Mouse (Mus musculus) heart, embryonic 13.5 days (tissue): ENCODE measurements around the gene Stard13. TPM values are rescaled to one million over a fixed set of nuclear protein-coding genes. Genes with fewer than 3 reads are reported as not detected.

ENCODE experiments used
- ATAC-seq: fragments of 200-750 bp; cut with Nextera tagmentation; 2 replicates; pipeline ENCODE4 v1.8.0; 2017; ENCODE audit warnings: moderate TSS enrichment; ENCODE audit not compliant: insufficient number of reproducible peaks, low FRiP score, low TSS enrichment; ENCODE audit errors: extremely low read depth
- H3K27ac ChIP-seq: fragments of 300-500 bp; sonication (generic); replicated peaks from 2 replicates; pipeline ENCODE4 v1.5.1; 2015; ENCODE audit warnings: moderate library complexity, mild to moderate bottlenecking, inconsistent platforms
- H3K27me3 ChIP-seq: fragments of 300-500 bp; sonication (generic); replicated peaks from 2 replicates; pipeline ENCODE4 v1.6.1; 2015; ENCODE audit warnings: mild to moderate bottlenecking, inconsistent platforms
- H3K36me3 ChIP-seq: fragments of 300-500 bp; sonication (generic); 2 replicates; pipeline ENCODE4 v1.6.1; 2015; ENCODE audit warnings: mild to moderate bottlenecking, inconsistent platforms
- H3K4me1 ChIP-seq: fragments of 300-500 bp; sonication (generic); 2 replicates; pipeline ENCODE4 v1.6.1; 2015; ENCODE audit warnings: inconsistent platforms
- H3K4me2 ChIP-seq: fragments of 300-500 bp; sonication (generic); 2 replicates; pipeline ENCODE4 v1.6.1; 2015; ENCODE audit warnings: inconsistent platforms, mild to moderate bottlenecking, moderate library complexity
- H3K4me3 ChIP-seq: fragments of 300-500 bp; sonication (generic); 2 replicates; pipeline ENCODE4 v1.5.1; 2015; ENCODE audit warnings: moderate library complexity, mild to moderate bottlenecking, inconsistent platforms
- H3K9ac ChIP-seq: fragments of 300-500 bp; sonication (generic); 2 replicates; pipeline ENCODE4 v1.6.1; 2015; ENCODE audit warnings: inconsistent platforms, mild to moderate bottlenecking, moderate library complexity
- H3K9me3 ChIP-seq: fragments of 300-500 bp; sonication (generic); 2 replicates; pipeline ENCODE4 v1.6.1; 2016; ENCODE audit warnings: inconsistent platforms
- WGBS: fragments of 180-500 bp; shearing (Covaris S2); methylation state at CpG from one replicate; pipeline ENCODE4 v1.1.7; 2015; ENCODE audit warnings: mixed read lengths; 5-methylcytosine and 5-hydroxymethylcytosine counted together
- polyA plus RNA-seq: library from polyadenylated mRNA; unstranded; fragments of >200 nt; fragmentation: Nextera tagmentation; extraction: Ambion mirVana; gene quantifications from 2 replicates; pipeline ENCODE4 v1.2.1, GENCODE M21; 2015

The Stard13 gene
- polyA plus RNA-seq, 1 experiment from 2014 or later = 4.7 TPM

GRCm38 (mm10) chr5:151135965-151136364 is 97.7 kb downstream of the Stard13 start:
- H3K36me3 ChIP-seq = no peaks in the 10 kb centered on the region
- H3K4me1 ChIP-seq = peaks cover 33% of the 10 kb centered on the region
- H3K4me3 ChIP-seq = no peak overlapping the region
- H3K9me3 ChIP-seq = no peaks in the 10 kb centered on the region
- no peak for ATAC-seq
- peak overlapping the region; percentile 61 for H3K27ac ChIP-seq
- no peak overlapping the region for H3K4me2 ChIP-seq
- H3K27me3 ChIP-seq = no peaks in the 10 kb centered on the region
- 22% methylated on average over 6 of the region's 6 CpGs for WGBS
- H3K9ac ChIP-seq = no peak overlapping the region

- whole genome bisulfite sequencing = 44% methylated on average over 8 of the region's 8 CpGs
- H3K4me1 ChIP-seq = peaks cover 36% of the 10 kb centered on the region
- H3K27ac ChIP-seq = peak overlapping the region; percentile 57
- no peak overlapping the region for H3K9ac ChIP-seq
- H3K9me3 ChIP-seq = no peaks in the 10 kb centered on the region
- H3K36me3 ChIP-seq = no peaks in the 10 kb centered on the region
- no peak overlapping the region; the same call in 1 of the 2 replicates for H3K4me2 ChIP-seq
- no peaks in the 10 kb centered on the region for H3K27me3 ChIP-seq
- no peak overlapping the region for H3K4me3 ChIP-seq
- no peak for ATAC-seq
Measured at GRCm38 (mm10) chr5:151135078-151135826, 98.4 kb downstream of the Stard13 start.

- ATAC-seq = no peak
- Histone ChIP-seq H3K27me3 (no peaks in the 10 kb centered on the region), H3K9me3 (no peaks in the 10 kb centered on the region), H3K36me3 (no peaks in the 10 kb centered on the region), H3K4me2 (no peak overlapping the region), H3K27ac (no peak overlapping the region), H3K9ac (no peak overlapping the region), H3K4me1 (peaks cover 36% of the 10 kb centered on the region), H3K4me3 (no peak overlapping the region)
- 92% methylated on average over 4 of the region's 4 CpGs for WGBS
Measured at GRCm38 (mm10) chr5:151134202-151134601, 99.4 kb downstream of the Stard13 start.

DNA sequence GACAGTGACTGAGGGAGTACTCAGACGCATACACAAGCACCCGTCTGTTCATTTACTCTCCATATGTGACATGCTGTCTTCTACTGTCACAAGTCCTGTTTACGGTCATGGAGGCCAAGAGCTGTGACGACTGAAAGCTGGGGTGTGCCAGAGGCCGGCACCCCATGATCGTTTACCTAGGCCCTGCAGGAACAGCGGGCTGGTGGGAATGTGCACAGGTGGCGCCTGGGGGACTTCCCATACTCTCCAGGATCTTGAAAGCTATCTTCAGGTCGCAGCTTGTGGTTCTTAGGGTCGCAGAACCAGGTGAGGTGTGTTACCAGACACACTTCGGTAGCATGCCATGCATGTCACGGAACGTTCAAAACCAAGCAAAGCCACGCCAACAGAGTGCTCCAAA is 99.9 kb downstream of the Stard13 start:
- WGBS = 88% methylated on average over 14 of the region's 14 CpGs
- no peak for ATAC-seq
- H3K4me1 ChIP-seq = peaks cover 36% of the 10 kb centered on the region
- H3K36me3 ChIP-seq = no peaks in the 10 kb centered on the region
- no peaks in the 10 kb centered on the region for H3K27me3 ChIP-seq
- no peak overlapping the region for H3K27ac ChIP-seq
- no peaks in the 10 kb centered on the region for H3K9me3 ChIP-seq
- no peak overlapping the region for H3K4me2 ChIP-seq
- no peak overlapping the region for H3K9ac ChIP-seq
- H3K4me3 ChIP-seq = no peak overlapping the region

- Histone ChIP-seq H3K9ac (no peak overlapping the region), H3K9me3 (no peaks in the 10 kb centered on the region), H3K4me2 (no peak overlapping the region), H3K4me1 (peaks cover 16% of the 10 kb centered on the region), H3K36me3 (no peaks in the 10 kb centered on the region), H3K27ac (no peak overlapping the region), H3K27me3 (no peaks in the 10 kb centered on the region), H3K4me3 (no peak overlapping the region)
- WGBS = 55% methylated on average over 2 of the region's 2 CpGs
- ATAC-seq = no peak
Measured at GRCm38 (mm10) chr5:151129762-151130161, 103.9 kb downstream of the Stard13 start.

GRCm38 (mm10) chr5:151127298-151127717 is 106.3 kb downstream of the Stard13 start:
- no peak for ATAC-seq
- peak overlapping the region; percentile 28 for H3K4me3 ChIP-seq
- H3K36me3 ChIP-seq = no peaks in the 10 kb centered on the region
- no peak overlapping the region; the same call in 1 of the 2 replicates for H3K27ac ChIP-seq
- peak overlapping the region; percentile 47; the same call in 1 of the 2 replicates for H3K9ac ChIP-seq
- peak overlapping the region; percentile 3 for H3K4me2 ChIP-seq
- no peaks in the 10 kb centered on the region for H3K27me3 ChIP-seq
- H3K4me1 ChIP-seq = peaks cover 16% of the 10 kb centered on the region
- 35% methylated on average over 6 of the region's 6 CpGs for WGBS
- H3K9me3 ChIP-seq = no peaks in the 10 kb centered on the region

GRCm38 (mm10) chr5:151126608-151127005 is 107.0 kb downstream of the Stard13 start:
- Histone ChIP-seq H3K36me3 (no peaks in the 10 kb centered on the region), H3K4me2 (peak overlapping the region; percentile 3), H3K9ac (no peak overlapping the region), H3K4me3 (peak overlapping the region; percentile 28; the same call in 1 of the 2 replicates), H3K9me3 (no peaks in the 10 kb centered on the region), H3K4me1 (peaks cover 16% of the 10 kb centered on the region), H3K27me3 (no peaks in the 10 kb centered on the region), H3K27ac (no peak overlapping the region)
- WGBS = 78% methylated on average over 10 of the region's 10 CpGs
- ATAC-seq = no peak

DNA sequence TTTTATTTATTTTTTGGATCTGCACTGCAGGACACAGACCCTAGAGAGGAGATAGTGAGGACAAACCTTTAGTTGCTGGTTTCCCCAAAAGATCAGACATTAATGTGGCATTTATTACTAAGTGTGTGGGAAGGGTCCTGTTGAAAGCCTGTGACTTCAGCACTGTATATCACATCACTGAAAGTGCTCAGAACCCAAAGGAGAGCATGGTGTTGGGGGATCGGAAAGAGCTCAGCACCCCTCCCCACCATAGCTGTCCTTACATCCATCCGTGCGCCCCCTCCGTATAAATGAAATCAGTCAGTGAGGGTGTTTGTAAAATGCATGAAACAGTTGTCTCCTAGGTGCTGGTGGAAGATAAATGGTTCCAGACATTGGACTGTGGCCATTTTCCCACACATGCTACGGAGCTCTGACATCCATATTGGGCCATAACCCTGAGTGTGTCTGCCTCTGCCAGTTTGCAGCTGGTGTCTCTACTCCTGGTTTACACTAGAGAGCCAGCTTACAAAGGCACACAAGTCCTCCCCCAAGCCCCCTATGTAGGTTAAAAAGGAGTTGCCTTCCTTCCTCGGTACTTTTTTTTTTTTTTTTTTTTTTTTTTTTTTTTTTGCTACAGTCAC is 107.5 kb downstream of the Stard13 start:
- Histone ChIP-seq H3K9me3 (no peaks in the 10 kb centered on the region), H3K36me3 (no peaks in the 10 kb centered on the region), H3K27ac (no peak overlapping the region), H3K27me3 (no peaks in the 10 kb centered on the region), H3K4me3 (peak overlapping the region; percentile 5), H3K4me2 (peak overlapping the region; percentile 3; the same call in 1 of the 2 replicates), H3K9ac (no peak overlapping the region), H3K4me1 (peaks cover 16% of the 10 kb centered on the region)
- ATAC-seq = no peak
- WGBS = 54% methylated on average over 6 of the region's 6 CpGs

- 60% methylated on average over 2 of the region's 2 CpGs for WGBS
- no peaks in the 10 kb centered on the region for H3K27me3 ChIP-seq
- no peak for ATAC-seq
- H3K4me2 ChIP-seq = no peak overlapping the region
- H3K36me3 ChIP-seq = no peaks in the 10 kb centered on the region
- H3K4me3 ChIP-seq = no peak overlapping the region
- no peak overlapping the region for H3K27ac ChIP-seq
- H3K9me3 ChIP-seq = no peaks in the 10 kb centered on the region
- H3K4me1 ChIP-seq = peaks cover 19% of the 10 kb centered on the region; the same call in 1 of the 2 replicates
- H3K9ac ChIP-seq = no peak overlapping the region
Measured at GRCm38 (mm10) chr5:151117846-151118245, 115.8 kb downstream of the Stard13 start.

DNA sequence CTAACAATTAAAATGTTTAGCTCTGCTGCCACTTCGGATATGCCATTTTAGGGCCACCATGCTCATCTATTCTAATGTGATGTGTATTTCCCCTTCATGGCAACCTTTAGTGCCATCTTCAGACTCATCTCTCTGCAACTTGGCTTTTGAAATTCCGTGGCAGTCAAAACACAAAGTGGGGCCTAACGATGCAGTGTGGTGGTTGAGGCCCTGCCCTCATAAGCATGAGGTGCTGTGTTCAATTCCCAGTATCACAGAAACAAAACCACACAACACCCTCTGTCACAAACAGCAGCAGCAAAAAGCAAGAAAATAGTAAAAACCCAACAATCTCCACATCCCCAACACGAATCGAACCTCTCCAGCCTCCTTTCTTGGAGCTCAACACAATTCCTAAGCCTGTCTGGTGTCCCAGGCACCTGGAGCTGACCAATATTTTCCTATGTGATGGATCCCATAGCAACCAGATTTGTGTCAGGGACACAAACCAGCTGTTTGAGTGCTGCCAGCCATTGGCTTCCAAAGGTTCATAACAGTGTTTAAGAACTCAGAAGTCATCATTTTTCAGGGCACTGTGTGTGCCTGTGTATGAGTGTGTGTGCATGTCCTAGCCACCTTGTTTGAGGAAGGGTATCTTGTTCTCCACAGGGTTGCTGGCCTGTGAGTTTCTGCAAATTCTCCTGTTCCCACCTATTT is 117.3 kb downstream of the Stard13 start:
- H3K9me3 ChIP-seq = no peaks in the 10 kb centered on the region
- no peaks in the 10 kb centered on the region for H3K36me3 ChIP-seq
- no peak overlapping the region for H3K27ac ChIP-seq
- no peaks in the 10 kb centered on the region for H3K27me3 ChIP-seq
- ATAC-seq = no peak
- no peak overlapping the region for H3K4me3 ChIP-seq
- WGBS = 64% methylated on average over 5 of the region's 5 CpGs
- peaks cover 19% of the 10 kb centered on the region; the same call in 1 of the 2 replicates for H3K4me1 ChIP-seq
- H3K9ac ChIP-seq = no peak overlapping the region
- no peak overlapping the region for H3K4me2 ChIP-seq

DNA sequence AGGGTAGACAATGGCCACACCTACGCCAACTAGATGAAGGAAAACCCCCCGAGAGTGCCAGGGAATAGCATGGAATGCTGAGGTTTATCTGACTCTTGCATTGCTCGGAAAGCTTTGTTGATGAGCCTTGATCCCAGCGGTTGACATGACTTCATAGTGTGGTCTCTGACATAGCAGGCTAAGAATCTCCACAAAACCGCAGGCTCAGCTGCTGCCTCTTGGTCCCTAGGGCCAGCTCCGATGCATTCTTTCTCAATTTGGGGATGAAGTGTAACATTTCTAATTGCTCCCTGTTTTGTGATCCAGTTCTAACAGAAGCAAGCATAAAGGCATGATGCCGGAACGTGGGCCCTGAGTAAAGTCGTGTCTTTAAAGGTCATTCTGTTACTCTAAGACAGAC is 120.9 kb downstream of the Stard13 start:
- H3K9ac ChIP-seq = no peak overlapping the region
- H3K4me1 ChIP-seq = peaks cover 24% of the 10 kb centered on the region
- H3K27me3 ChIP-seq = no peaks in the 10 kb centered on the region
- no peak overlapping the region for H3K27ac ChIP-seq
- H3K4me3 ChIP-seq = no peak overlapping the region
- H3K9me3 ChIP-seq = no peaks in the 10 kb centered on the region
- 75% methylated on average over 9 of the region's 9 CpGs for WGBS
- ATAC-seq = no peak
- no peaks in the 10 kb centered on the region for H3K36me3 ChIP-seq
- H3K4me2 ChIP-seq = no peak overlapping the region
